Mouse (Mus musculus) forebrain, embryonic 15.5 days (tissue): Measurements from ENCODE around the gene Tbx20. TPM values are rescaled to one million over a fixed set of nuclear protein-coding genes. Genes with fewer than 3 reads are reported as not detected.

Experiments used
- ATAC-seq: fragments of 200-750 bp; cut with Nextera tagmentation; replicated peaks from 2 replicates; pipeline ENCODE4 v1.8.0; 2017; ENCODE audit warnings: mild to moderate bottlenecking, moderate TSS enrichment, moderate library complexity
- H3K27ac ChIP-seq: fragments of 300-500 bp; sonication (generic); replicated peaks from 2 replicates; pipeline ENCODE4 v1.5.1; 2015; ENCODE audit warnings: mild to moderate bottlenecking, inconsistent platforms
- H3K27me3 ChIP-seq: fragments of 300-500 bp; sonication (generic); 2 replicates; pipeline ENCODE4 v1.6.1; 2015; ENCODE audit warnings: inconsistent platforms
- H3K36me3 ChIP-seq: fragments of 300-500 bp; sonication (generic); 2 replicates; pipeline ENCODE4 v1.6.1; 2015; ENCODE audit warnings: mild to moderate bottlenecking, inconsistent platforms
- H3K4me1 ChIP-seq: fragments of 300-500 bp; sonication (generic); 2 replicates; pipeline ENCODE4 v1.6.1; 2015; ENCODE audit warnings: inconsistent platforms
- H3K4me2 ChIP-seq: fragments of 300-500 bp; sonication (generic); replicated peaks from 2 replicates; pipeline ENCODE4 v1.6.1; 2015; ENCODE audit warnings: mild to moderate bottlenecking, inconsistent platforms
- H3K4me3 ChIP-seq: fragments of 300-500 bp; sonication (generic); 2 replicates; pipeline ENCODE4 v1.5.1; 2015; ENCODE audit warnings: mild to moderate bottlenecking, inconsistent platforms
- H3K9ac ChIP-seq: fragments of 300-500 bp; sonication (generic); replicated peaks from 2 replicates; pipeline ENCODE4 v1.6.1; 2015; ENCODE audit warnings: mild to moderate bottlenecking, inconsistent platforms
- H3K9me3 ChIP-seq: fragments of 300-500 bp; sonication (generic); 2 replicates; pipeline ENCODE4 v1.6.1; 2016; ENCODE audit warnings: inconsistent platforms
- whole genome bisulfite sequencing: fragments of 180-500 bp; shearing (Covaris S2); methylation state at CpG from one replicate; pipeline ENCODE4 v1.1.7; 2015; ENCODE audit warnings: mixed read lengths; 5-methylcytosine and 5-hydroxymethylcytosine counted together
- polyA plus RNA-seq: library from polyadenylated mRNA; unstranded; fragments of >200 nt; fragmentation: Nextera tagmentation; extraction: Ambion mirVana; gene quantifications from 2 replicates; pipeline ENCODE4 v1.2.1, GENCODE M21; 2015

The Tbx20 gene
- polyA plus RNA-seq, 1 experiment from 2014 or later: 0.03 TPM

DNA sequence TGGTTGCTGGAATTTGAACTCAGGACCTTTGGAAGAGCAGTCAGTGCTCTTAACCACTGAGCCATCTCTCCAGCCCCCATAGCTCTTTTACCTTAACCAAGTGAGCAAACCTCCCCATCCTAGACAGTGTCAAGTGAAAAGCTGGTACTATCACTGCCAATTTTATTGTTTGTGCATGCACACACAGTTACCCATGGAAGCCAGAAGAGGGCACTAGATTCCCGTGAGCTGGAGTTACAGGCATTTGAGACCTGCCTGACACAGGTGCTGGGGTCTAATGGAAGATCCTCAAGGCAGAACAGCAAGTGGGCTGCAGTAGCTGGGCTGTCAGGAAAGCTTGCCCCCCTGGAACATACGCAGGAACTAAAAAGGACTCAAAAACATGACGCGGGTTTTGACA is 13.6 kb downstream of the Tbx20 start:
- WGBS: 35% methylated on average over 4 of the region's 4 CpGs
- peaks cover 8% of the 10 kb centered on the region for H3K27me3 ChIP-seq
- H3K4me1 ChIP-seq: no peaks in the 10 kb centered on the region
- H3K36me3 ChIP-seq: no peaks in the 10 kb centered on the region
- H3K4me2 ChIP-seq: no peak overlapping the region
- H3K9me3 ChIP-seq: no peaks in the 10 kb centered on the region
- no peak overlapping the region for H3K4me3 ChIP-seq
- no peak overlapping the region for H3K27ac ChIP-seq
- ATAC-seq: no peak
- H3K9ac ChIP-seq: no peak overlapping the region

DNA sequence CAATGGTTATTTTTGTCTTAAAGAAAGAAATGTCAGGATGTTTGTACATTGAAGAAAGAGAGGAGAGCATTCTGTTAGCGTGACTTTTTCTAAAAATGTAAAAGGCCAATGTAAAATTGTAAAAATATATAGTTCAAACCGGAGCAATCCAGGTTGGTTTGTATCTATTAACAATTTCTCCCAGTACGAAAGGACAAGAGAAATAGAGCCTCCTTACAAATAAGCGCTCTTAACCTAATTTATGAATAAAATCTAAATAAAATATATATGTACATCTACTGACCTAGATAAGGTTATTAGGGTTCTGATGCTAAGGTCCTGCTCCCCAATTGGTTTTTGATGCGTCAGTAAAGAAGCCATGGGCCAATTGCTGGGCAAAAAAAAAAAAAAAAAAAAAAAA is 29.1 kb downstream of the Tbx20 start:
- Histone ChIP-seq H3K4me1 (no peaks in the 10 kb centered on the region), H3K9me3 (no peaks in the 10 kb centered on the region), H3K27ac (no peak overlapping the region), H3K36me3 (no peaks in the 10 kb centered on the region), H3K27me3 (no peaks in the 10 kb centered on the region), H3K9ac (no peak overlapping the region), H3K4me3 (no peak overlapping the region), H3K4me2 (no peak overlapping the region)
- 95% methylated on average over 5 of the region's 5 CpGs for WGBS
- no peak for ATAC-seq

DNA sequence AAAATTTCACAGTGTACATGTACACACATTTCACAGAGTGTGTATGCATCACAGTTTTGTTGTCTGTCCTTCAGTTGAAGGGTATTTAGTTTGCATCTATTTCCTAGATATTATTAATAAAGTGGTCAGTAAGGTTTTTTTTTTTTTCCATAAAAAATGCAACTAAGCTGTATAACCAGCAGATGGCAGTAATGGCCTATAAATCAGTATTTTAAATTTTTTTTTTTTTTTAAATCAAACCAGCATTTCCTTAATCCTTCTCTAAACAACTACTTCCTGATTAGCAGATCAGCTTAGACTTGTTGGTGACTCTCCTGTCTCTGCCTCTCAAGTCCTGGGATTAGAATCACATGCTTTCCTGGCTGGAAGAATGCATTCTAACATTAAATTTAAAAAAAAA is 72.9 kb downstream of the Tbx20 start:
- Histone ChIP-seq H3K4me3 (no peak overlapping the region), H3K27ac (no peak overlapping the region), H3K4me1 (peaks cover 2% of the 10 kb centered on the region), H3K9ac (no peak overlapping the region), H3K9me3 (no peaks in the 10 kb centered on the region), H3K36me3 (no peaks in the 10 kb centered on the region), H3K4me2 (no peak overlapping the region), H3K27me3 (no peaks in the 10 kb centered on the region)
- ATAC-seq: no peak

DNA sequence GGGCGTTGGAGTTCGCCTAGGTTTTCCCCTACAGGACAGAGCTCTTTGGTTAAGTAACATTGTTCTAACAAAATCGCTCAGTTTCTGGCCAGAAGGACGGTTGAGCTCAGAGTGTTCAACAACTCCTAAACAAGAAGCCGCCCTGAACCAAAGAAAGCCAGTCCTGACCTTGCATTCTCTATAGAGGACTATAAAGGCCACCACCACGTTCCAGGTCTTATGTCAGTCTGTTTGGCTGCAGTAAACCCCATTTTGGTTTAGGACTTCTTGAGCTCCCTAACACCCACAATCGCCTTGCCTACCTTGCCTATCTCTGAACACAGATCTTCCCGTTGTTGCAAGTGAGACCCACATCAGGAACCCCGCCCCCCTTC is 77.7 kb downstream of the Tbx20 start:
- no peak for ATAC-seq
- 0 out of 2 replicates have a peak, but pooled peaks cover 2% of the 10 kb centered on the region for H3K27me3 ChIP-seq
- H3K4me3 ChIP-seq: peak overlapping the region; percentile 58
- no peak overlapping the region for H3K27ac ChIP-seq
- H3K9me3 ChIP-seq: no peaks in the 10 kb centered on the region
- peak overlapping the region; percentile 99 for H3K4me2 ChIP-seq
- H3K36me3 ChIP-seq: no peaks in the 10 kb centered on the region
- WGBS: 17% methylated on average over 9 of the region's 9 CpGs
- H3K4me1 ChIP-seq: peaks cover 10% of the 10 kb centered on the region
- peak overlapping the region; percentile 55 for H3K9ac ChIP-seq

- under 1% methylated on average over 45 of the region's 45 CpGs for WGBS
- Histone ChIP-seq H3K9ac (peak within 1 kb of the TSS; percentile 55), H3K4me1 (peaks cover 10% of the 10 kb centered on the region), H3K4me3 (peak within 1 kb of the TSS; percentile 58), H3K27me3 (0 out of 2 replicates have a peak, but pooled peaks cover 2% of the 10 kb centered on the region), H3K36me3 (no peaks in the 10 kb centered on the region), H3K9me3 (no peaks in the 10 kb centered on the region), H3K4me2 (peak within 1 kb of the TSS; percentile 99), H3K27ac (no peak within 1 kb of the TSS)
- ATAC-seq: peak; percentile 96
These were observed 78.3 kb downstream of the Tbx20 start, which contains the start of gene Dpy19l2 for GRCm38 (mm10) chr9:24695700-24696404. Dpy19l2 (minus strand) TSS chr9:24696293.

Other genes with a start within 250 kb of the Tbx20 start
- not detected in 2 replicates for gene Cypt4, start 149.1 kb downstream of the Tbx20 start, polyA plus RNA-seq
- 0.26 and 0.32 TPM in 2 replicates for gene Dpy19l2, start 78.0 kb downstream of the Tbx20 start, polyA plus RNA-seq